Mouse (Mus musculus): ENCODE measurements around the gene Gjb5. TPM values are rescaled to one million over a fixed set of nuclear protein-coding genes. Genes with fewer than 3 reads are reported as not detected.

Gene Gjb5
- total and polyA plus RNA-seq, 3 experiments, result not detected

DNA sequence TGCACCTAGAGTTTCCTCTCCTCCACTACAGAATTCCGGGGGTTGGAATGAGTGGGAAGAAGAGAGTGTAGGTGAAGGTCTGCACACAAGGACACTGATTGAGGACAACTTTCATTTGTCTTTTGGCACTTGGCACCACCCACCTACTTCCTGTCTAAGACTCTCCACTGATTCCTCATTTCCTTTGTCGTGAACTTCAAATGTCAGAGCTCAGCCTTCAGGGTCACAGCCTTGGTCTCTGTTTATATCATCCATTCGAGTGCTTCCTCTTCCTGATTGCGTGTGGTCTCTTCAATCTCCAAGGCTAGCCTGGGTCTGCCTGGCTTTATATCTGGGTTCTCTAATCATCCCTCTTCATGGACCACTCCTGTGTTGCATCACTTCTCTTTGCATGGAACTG is 37.6 kb upstream of the Gjb5 start:
- Histone ChIP-seq H3K27ac (ENCODE audit: control insufficient read depth, low read depth, low read length) (no peak overlapping the region), H3K4me1 (ENCODE audit: control insufficient read depth in 1 of 2, insufficient read depth in 2 of 2, low read length in 2 of 2) (no peaks in the 10 kb centered on the region), H3K36me3 (ENCODE audit: control insufficient read depth in 1 of 2, insufficient read depth in 2 of 2, low read length in 2 of 2) (no peaks in the 10 kb centered on the region), H3K79me2 (ENCODE audit: control insufficient read depth, insufficient read depth, low read length, poor library complexity) (no peaks in the 10 kb centered on the region), H3K27me3 (ENCODE audit: control insufficient read depth in 1 of 2, insufficient read depth in 2 of 2, low read length in 2 of 2) (no peaks in the 10 kb centered on the region), H3K9ac (ENCODE audit: control insufficient read depth, low read depth, low read length, poor library complexity, severe bottlenecking) (no peak overlapping the region), H3K9me3 (replicated peaks; ENCODE audit: insufficient read depth, low read length) (no peaks in the 10 kb centered on the region), H3K4me3 (ENCODE audit: control insufficient read depth in 1 of 2, insufficient read depth in 1 of 2, low read depth in 2 of 2, low read length in 2 of 2) (no peak overlapping the region)
- DNase-seq (ENCODE audit: low read depth, low spot score), result no peak
- TF ChIP-seq BHLHE40 (IDR thresholded peaks at IDR 0.05; ENCODE audit: borderline replicate concordance, low read depth, low read length) (no peak), UBTF (IDR thresholded peaks at IDR 0.05; ENCODE audit: borderline replicate concordance, insufficient read depth, low read depth, low read length) (no peak), TCF12 (IDR thresholded peaks at IDR 0.05; ENCODE audit: low read depth, low read length) (no peak)

DNA sequence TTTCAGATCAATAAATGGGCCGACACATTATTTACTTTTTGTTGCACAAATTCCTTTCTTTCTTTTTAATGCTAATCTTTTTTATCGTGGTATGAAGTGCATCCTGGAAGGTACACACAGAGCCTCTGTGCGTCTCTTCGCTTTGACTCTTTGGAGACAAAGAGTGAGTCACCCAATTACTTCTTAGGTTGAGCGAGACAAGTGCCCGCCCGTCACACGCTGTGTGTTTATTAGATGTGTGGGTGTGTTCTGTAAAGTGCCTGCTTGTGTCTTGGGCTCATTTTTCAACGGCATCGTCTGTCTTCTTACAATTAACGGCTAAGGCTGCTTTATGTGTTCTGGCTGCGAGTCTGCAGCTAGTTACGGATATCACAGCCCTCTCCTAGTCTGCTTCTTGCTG is 31.7 kb upstream of the Gjb5 start:
- DNase-seq (ENCODE audit: low read depth, low spot score), result no peak
- no peaks in the 10 kb centered on the region for H3K36me3 ChIP-seq (ENCODE audit: control insufficient read depth in 1 of 2, insufficient read depth in 2 of 2, low read length in 2 of 2)
- no peaks in the 10 kb centered on the region for H3K27me3 ChIP-seq (ENCODE audit: control insufficient read depth in 1 of 2, insufficient read depth in 2 of 2, low read length in 2 of 2)
- no peak overlapping the region for H3K27ac ChIP-seq (ENCODE audit: control insufficient read depth, low read depth, low read length)
- TF ChIP-seq USF2 (IDR thresholded peaks at IDR 0.05; ENCODE audit: borderline replicate concordance in 1 of 2, insufficient read depth in 1 of 2, low read depth in 1 of 2, low read length in 2 of 2), result no peak
- TF ChIP-seq JUND (IDR thresholded peaks at IDR 0.05; ENCODE audit: low read depth, low read length), result no peak
- no peak for TF ChIP-seq MXI1 (IDR thresholded peaks at IDR 0.05; ENCODE audit: low read depth, low read length)
- TF ChIP-seq EP300 (IDR thresholded peaks at IDR 0.05; ENCODE audit: low read depth in 1 of 2, low read length in 2 of 2), result no peak
- TF ChIP-seq MAFK (IDR thresholded peaks at IDR 0.05; ENCODE audit: borderline replicate concordance, low read depth, low read length), result no peak
- TF ChIP-seq POLR2AphosphoS5 (IDR thresholded peaks at IDR 0.05; ENCODE audit: borderline replicate concordance, low read depth, low read length), result no peak
- no peak for TF ChIP-seq USF1 (IDR thresholded peaks at IDR 0.05; ENCODE audit: low read depth, low read length)
- TF ChIP-seq TAL1 (IDR thresholded peaks at IDR 0.05; ENCODE audit: low read length), result no peak
- TF ChIP-seq MEF2A (IDR thresholded peaks at IDR 0.05; ENCODE audit: extremely low read depth, insufficient replicate concordance, low read depth, low read length, poor library complexity, severe bottlenecking), result no peak
- no peak for TF ChIP-seq ZNF384 (IDR thresholded peaks at IDR 0.05; ENCODE audit: low read depth, low read length)
- no peak for TF ChIP-seq TCF12 (IDR thresholded peaks at IDR 0.05; ENCODE audit: low read depth, low read length)
- TF ChIP-seq RAD21 (IDR thresholded peaks at IDR 0.05; ENCODE audit: low read depth, low read length), result no peak
- TF ChIP-seq MAZ (IDR thresholded peaks at IDR 0.05; ENCODE audit: low read depth, low read length), result no peak
- no peak for TF ChIP-seq UBTF (IDR thresholded peaks at IDR 0.05; ENCODE audit: borderline replicate concordance, insufficient read depth, low read depth, low read length)
- no peak for TF ChIP-seq MYB (IDR thresholded peaks at IDR 0.05; ENCODE audit: low read depth, low read length)
- TF ChIP-seq ZC3H11A (IDR thresholded peaks at IDR 0.05; ENCODE audit: low read depth, low read length), result no peak
- TF ChIP-seq CHD2 (IDR thresholded peaks at IDR 0.05; ENCODE audit: low read length), result no peak
- TF ChIP-seq ETS1 (IDR thresholded peaks at IDR 0.05; ENCODE audit: low read depth, low read length), result no peak
- no peaks in the 10 kb centered on the region for H3K9me3 ChIP-seq (replicated peaks; ENCODE audit: insufficient read depth, low read length)
- no peak overlapping the region for H3K4me3 ChIP-seq (ENCODE audit: control insufficient read depth in 1 of 2, insufficient read depth in 1 of 2, low read depth in 2 of 2, low read length in 2 of 2)
- H3K4me1 ChIP-seq (ENCODE audit: control insufficient read depth in 1 of 2, insufficient read depth in 2 of 2, low read length in 2 of 2), result no peaks in the 10 kb centered on the region
- no peaks in the 10 kb centered on the region for H3K79me2 ChIP-seq (ENCODE audit: control insufficient read depth, insufficient read depth, low read length, poor library complexity)
- H3K9ac ChIP-seq (ENCODE audit: control insufficient read depth, low read depth, low read length, poor library complexity, severe bottlenecking), result no peak overlapping the region

Data from MEL (cell line).